Mouse (Mus musculus): ENCODE measurements around the gene Plaur. TPM values are rescaled to one million over a fixed set of nuclear protein-coding genes. Genes with fewer than 3 reads are reported as not detected.
"Not testable (repeated sequence)": the region's sequence is repeated elsewhere in the genome, so short reads cannot be mapped to it uniquely, and the experiment has no call there.

Gene Plaur
- polyA plus RNA-seq, 1 experiment from 2014 or later: 1.1 TPM

DNA sequence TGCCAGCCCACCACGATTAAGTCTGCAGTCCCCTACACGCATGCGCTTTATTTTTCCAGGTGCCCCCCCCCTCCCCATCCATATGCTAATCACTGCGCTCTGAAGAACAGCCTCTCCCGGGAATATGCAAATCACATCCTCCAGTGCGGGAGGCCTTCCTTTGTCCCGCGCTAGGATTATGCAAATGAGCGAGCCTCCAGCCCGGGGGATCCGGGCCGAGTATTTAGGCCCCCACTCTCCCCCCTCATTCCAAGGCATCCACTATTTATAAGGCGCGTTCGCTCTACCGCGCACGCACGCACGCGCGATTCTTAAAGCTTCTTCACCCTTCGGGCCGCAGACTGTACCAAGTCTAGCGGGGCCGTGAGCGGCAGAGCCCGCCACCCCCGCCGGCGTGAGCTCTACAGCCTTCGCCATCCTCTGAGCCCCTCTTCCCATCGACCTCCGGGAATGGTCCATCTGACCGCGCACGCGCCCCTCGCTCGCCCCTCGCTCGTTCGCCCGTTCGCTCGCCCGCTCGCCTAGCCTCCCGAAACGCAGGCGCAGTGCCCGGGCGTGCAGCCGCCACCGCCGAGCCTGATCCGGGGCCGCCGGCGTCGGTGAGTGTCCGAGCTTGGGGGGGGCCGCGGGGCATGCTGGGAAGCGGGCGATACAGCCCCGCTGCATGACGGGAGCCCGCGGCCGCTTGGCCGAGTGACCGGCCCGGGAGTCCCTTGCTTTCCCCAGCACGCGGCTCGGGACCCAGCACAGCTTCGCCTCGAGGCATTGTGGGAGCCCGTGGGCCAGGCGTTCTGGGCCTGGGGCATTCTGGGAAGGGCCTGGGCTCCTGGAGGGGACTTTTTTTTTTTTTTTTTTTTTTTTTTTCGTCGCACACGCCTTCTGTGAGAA lies 44.8 kb downstream of the Plaur start, which contains the start of gene Zfp428:
Gene Zfp428 (plus strand): TSS at position 169 of the 888 bp plus-strand sequence.
- H3K4me1 ChIP-seq: peaks cover 48% of the 10 kb centered on the region
- peak; percentile 91 for DNase-seq (ENCODE audit: extremely low spot score, low spot score)
- under 1% methylated on average over 84 of the region's 84 CpGs for WGBS
- H3K36me3 ChIP-seq (replicated peaks): peaks cover 34% of the 10 kb centered on the region
- H3K27ac ChIP-seq: peak within 1 kb of the TSS; percentile 100
- H3K27me3 ChIP-seq (ENCODE audit: poor library complexity, severe bottlenecking): peaks cover 20% of the 10 kb centered on the region
- H3K4me3 ChIP-seq: peak within 1 kb of the TSS; percentile 75
- no peaks in the 10 kb centered on the region for H3K9me3 ChIP-seq

DNA sequence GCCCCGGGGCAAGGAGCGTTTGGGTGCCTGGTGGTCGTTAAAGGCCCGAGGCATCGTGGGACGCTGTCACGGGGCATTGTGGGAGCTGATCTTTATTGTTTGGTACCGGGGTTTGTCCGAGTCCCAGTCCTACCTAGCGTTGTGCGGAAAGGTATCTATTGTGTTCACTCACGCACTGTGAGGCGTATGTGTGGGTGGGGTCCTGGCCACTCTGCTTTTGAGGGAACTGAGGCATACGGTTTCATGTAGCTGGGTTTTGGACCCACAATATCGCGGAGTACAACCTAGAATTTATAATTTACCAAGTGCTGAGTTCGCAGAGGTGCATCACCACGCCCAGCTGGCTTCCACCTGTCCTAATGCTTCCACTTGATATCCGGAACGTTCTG lies 45.4 kb downstream of the Plaur start:
- H3K4me1 ChIP-seq: peaks cover 48% of the 10 kb centered on the region
- 1% methylated on average over 20 of the region's 20 CpGs for WGBS
- peak overlapping the region; percentile 75 for H3K4me3 ChIP-seq
- H3K9me3 ChIP-seq: no peaks in the 10 kb centered on the region
- peak; percentile 44 for DNase-seq (ENCODE audit: extremely low spot score, low spot score)
- H3K27me3 ChIP-seq (ENCODE audit: poor library complexity, severe bottlenecking): peaks cover 13% of the 10 kb centered on the region
- H3K36me3 ChIP-seq (replicated peaks): peaks cover 34% of the 10 kb centered on the region
- peak overlapping the region; percentile 100 for H3K27ac ChIP-seq

DNA sequence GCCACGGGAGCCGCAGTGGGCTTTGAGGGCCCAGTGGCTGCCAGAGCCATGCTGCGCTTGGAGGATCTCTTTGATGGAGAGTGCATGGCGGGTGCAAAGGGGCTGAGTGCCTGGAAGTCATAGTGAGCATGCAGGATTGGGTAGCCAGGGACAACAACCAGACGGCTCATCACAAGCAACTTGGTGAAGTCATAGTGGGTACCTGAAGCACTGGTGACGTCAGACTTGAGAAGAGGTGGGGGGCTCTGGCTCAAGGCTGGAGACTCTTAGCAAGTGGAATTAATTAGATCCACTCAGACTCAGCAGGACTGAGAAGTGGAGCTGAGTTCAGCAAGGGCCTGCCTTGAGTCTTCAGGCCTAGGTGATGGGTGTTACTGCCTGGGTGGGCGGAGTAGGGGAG lies 50.1 kb downstream of the Plaur start, which contains the start of gene AC161166.1:
Gene AC161166.1 (minus strand): TSS at position 101 of the 400 bp plus-strand sequence.
- Histone ChIP-seq H3K27me3 (ENCODE audit: poor library complexity, severe bottlenecking) (no peaks in the 10 kb centered on the region), H3K9me3 (no peaks in the 10 kb centered on the region), H3K4me3 (no peak within 1 kb of the TSS), H3K4me1 (peaks cover 19% of the 10 kb centered on the region), H3K36me3 (replicated peaks) (peaks cover 74% of the 10 kb centered on the region), H3K27ac (no peak within 1 kb of the TSS)
- no peak for DNase-seq (ENCODE audit: extremely low spot score, low spot score)
- 90% methylated on average over 7 of the region's 7 CpGs for WGBS

DNA sequence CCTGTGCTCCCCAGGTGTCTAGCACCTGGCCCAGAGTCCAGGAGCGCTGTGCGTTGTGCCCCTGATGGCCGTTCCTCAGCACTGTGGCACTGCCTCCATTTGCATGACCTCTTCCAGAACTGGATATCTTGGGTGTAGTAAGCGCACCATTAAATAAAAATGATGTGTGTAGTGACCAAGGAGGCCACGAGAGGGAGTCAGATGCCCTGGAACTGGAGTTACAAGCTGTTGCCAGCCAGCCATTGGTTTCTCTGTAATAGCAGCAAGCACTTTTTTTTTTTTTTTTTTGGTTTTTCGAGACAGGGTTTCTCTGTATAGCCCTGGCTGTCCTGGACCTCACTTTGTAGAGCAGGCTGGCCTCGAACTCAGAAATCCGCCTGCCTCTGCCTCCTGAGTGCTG lies 54.0 kb downstream of the Plaur start:
- 65% methylated on average over 8 of the region's 8 CpGs for WGBS
- not testable (repeated sequence) for H3K4me3 ChIP-seq; H3K4me1 ChIP-seq; H3K27me3 ChIP-seq (ENCODE audit: poor library complexity, severe bottlenecking); H3K9me3 ChIP-seq; DNase-seq (ENCODE audit: extremely low spot score, low spot score); H3K27ac ChIP-seq
- peaks cover 77% of the 10 kb centered on the region for H3K36me3 ChIP-seq (replicated peaks)

DNA sequence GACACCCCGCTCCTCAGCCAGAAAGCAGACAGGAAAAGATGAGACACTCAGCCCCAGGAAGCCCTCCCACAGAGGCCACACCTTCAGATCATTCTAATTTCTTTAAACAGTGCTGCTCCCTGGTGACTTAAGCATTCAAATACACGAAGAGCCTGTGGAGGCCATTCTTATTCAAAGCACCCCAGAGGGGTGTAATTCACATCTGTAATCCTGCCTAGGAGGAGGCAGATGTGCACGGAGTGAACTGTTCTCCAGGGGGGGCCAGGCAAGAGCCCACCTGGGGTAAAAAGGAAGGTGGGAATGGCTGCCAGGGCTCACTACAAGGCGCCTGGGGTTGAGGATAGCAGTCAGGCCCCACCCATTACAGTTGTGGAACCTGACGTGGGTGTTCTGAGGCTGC lies 54.8 kb downstream of the Plaur start:
- H3K27ac ChIP-seq: no peak overlapping the region
- H3K9me3 ChIP-seq: no peaks in the 10 kb centered on the region
- no peak overlapping the region for H3K4me3 ChIP-seq
- DNase-seq (ENCODE audit: extremely low spot score, low spot score): no peak
- 0 out of 2 replicates have a peak, but pooled peaks cover 4% of the 10 kb centered on the region for H3K4me1 ChIP-seq
- 31% methylated on average over 5 of the region's 5 CpGs for whole genome bisulfite sequencing
- peaks cover 69% of the 10 kb centered on the region for H3K36me3 ChIP-seq (replicated peaks)
- H3K27me3 ChIP-seq (ENCODE audit: poor library complexity, severe bottlenecking): no peaks in the 10 kb centered on the region

DNA sequence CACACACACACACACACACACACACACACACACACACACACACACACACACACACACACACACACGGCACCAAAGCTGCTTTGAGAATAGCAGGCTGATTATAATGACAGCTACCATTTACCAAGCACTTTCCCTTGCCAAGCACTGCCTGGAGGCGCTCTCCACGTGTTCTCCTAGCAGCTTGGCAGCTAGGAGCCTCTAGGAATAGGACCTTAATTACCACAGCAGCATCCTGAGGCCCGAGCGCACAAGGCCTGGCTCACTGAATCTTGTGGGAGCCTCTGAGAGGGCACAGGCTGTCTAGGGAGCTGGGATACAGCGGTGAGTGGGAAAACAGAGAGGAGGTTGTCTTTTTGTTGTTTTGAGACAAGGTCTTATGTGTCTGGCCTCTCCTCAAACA lies 55.4 kb downstream of the Plaur start:
- DNase-seq (ENCODE audit: extremely low spot score, low spot score): no peak
- Histone ChIP-seq H3K27ac (no peak overlapping the region), H3K4me1 (0 out of 2 replicates have a peak, but pooled peaks cover 4% of the 10 kb centered on the region), H3K9me3 (no peaks in the 10 kb centered on the region), H3K36me3 (replicated peaks) (peaks cover 64% of the 10 kb centered on the region), H3K4me3 (no peak overlapping the region), H3K27me3 (ENCODE audit: poor library complexity, severe bottlenecking) (no peaks in the 10 kb centered on the region)
- WGBS: 60% methylated on average over 6 of the region's 6 CpGs

DNA sequence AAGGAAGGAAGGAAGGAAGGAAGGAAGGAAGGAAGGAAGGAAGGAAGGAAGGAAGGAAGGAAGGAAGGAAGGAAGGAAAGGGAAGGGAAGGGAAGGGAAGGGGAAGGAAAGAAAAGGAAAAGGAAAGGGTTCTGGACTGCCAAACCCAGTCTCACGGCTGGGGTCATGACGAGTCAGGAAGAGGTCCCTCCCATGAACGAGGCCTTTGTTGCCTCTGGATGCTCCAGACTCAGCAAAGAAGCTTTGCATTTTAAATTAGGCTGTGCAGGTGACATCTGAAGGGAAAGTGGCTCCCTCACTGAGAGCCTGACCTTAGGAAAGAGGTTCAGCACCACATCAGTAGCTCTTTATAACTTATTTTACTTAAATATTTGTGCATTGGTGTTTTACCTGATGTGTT lies 56.8 kb downstream of the Plaur start:
- peaks cover 49% of the 10 kb centered on the region for H3K36me3 ChIP-seq (replicated peaks)
- H3K9me3 ChIP-seq: no peaks in the 10 kb centered on the region
- 27% methylated on average over 3 of the region's 3 CpGs for WGBS
- no peaks in the 10 kb centered on the region for H3K27me3 ChIP-seq (ENCODE audit: poor library complexity, severe bottlenecking)
- DNase-seq (ENCODE audit: extremely low spot score, low spot score): no peak
- H3K4me1 ChIP-seq: 0 out of 2 replicates have a peak, but pooled peaks cover 4% of the 10 kb centered on the region
- H3K27ac ChIP-seq: no peak overlapping the region
- no peak overlapping the region for H3K4me3 ChIP-seq

DNA sequence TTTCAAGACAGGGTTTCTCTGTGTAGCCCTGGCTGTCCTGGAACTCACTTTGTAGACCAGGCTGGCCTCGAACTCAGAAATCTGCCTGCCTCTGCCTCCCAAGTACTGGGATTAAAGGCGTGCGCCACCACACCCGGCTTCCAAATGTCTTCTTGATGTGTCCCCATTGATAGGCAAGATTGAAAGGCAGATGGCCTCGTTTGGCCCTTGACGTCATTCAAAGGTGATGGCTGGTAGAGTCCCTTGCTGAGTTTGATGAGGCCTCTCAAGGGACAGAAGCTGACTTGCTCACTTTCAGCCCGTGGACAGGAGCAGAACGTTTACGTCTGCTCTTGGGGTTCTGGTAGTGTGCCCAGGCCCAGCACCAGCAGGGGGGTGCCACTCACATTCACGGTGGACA lies 57.8 kb downstream of the Plaur start:
- H3K27ac ChIP-seq; H3K9me3 ChIP-seq; H3K27me3 ChIP-seq (ENCODE audit: poor library complexity, severe bottlenecking); DNase-seq (ENCODE audit: extremely low spot score, low spot score); H3K4me3 ChIP-seq; H3K4me1 ChIP-seq: not testable (repeated sequence)
- H3K36me3 ChIP-seq (replicated peaks): peaks cover 40% of the 10 kb centered on the region
- 91% methylated on average over 10 of the region's 10 CpGs for WGBS

DNA sequence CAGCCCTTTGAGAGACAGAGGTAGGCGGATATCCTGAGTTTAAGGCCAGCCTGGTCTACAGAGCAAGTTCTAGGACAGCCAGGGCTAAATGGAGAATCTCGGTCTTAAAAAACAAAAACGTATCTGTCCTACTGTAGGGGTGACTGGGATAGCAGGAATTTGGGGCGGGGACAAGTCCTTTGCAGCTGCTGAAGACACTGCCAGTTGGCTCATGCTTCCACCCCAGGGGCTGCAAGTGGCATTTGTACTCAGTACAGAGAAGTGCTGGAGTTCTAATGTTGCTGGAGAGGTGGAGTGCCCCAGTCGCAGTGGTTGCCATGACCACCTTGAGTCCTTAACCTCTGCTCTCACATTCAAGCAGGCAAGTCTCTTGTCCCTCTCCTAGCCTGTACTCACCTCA lies 60.5 kb downstream of the Plaur start:
- 71% methylated on average over 5 of the region's 5 CpGs for WGBS
- Histone ChIP-seq H3K4me3 (no peak overlapping the region), H3K9me3 (no peaks in the 10 kb centered on the region; the same call in 1 of the 2 replicates), H3K4me1 (no peaks in the 10 kb centered on the region), H3K27ac (no peak overlapping the region), H3K36me3 (replicated peaks) (peaks cover 14% of the 10 kb centered on the region), H3K27me3 (ENCODE audit: poor library complexity, severe bottlenecking) (no peaks in the 10 kb centered on the region)
- DNase-seq (ENCODE audit: extremely low spot score, low spot score): no peak

DNA sequence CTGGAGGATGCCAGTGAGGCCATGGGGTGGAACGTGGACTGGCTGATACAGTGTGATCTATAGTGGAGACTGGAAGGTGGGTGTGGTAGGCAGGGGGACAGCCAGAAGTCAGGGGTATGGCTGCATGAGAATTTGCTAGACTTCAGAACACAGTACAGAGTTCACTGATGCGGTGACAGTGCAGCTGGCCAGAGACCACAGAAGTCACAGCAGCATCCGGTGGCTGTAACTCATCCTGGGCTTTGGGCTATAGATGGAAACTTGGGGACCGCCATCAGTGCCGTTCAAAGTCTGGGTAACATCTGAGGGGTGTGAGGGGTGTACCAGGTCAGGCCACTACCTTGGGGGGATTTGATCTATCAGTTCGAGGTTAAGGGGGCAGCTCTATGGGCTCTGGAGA lies 61.4 kb downstream of the Plaur start:
- Histone ChIP-seq H3K4me1 (no peaks in the 10 kb centered on the region), H3K36me3 (replicated peaks) (peaks cover 5% of the 10 kb centered on the region), H3K27ac (no peak overlapping the region), H3K27me3 (ENCODE audit: poor library complexity, severe bottlenecking) (no peaks in the 10 kb centered on the region), H3K4me3 (no peak overlapping the region), H3K9me3 (no peaks in the 10 kb centered on the region; the same call in 1 of the 2 replicates)
- 89% methylated on average over 6 of the region's 6 CpGs for WGBS
- no peak for DNase-seq (ENCODE audit: extremely low spot score, low spot score)

DNA sequence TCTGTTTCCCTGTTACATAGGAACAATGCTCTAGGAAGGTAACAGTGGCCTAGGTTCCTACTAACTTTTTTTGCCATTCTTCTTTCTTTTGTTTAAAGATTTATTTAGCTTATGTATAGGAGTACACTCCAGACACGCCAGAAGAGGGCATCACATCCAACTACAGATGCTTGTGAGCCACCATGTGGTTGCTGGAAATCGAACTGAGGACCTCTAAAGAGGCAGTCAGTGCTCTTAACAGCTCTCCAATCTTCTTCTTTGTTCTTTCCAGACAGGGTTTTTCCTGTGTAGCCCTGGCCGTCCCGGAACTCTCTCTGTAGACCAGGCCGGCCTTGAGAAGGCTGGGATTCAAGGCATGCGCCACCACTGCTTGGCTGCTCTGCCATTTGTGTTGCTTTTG lies 62.7 kb downstream of the Plaur start:
- H3K4me1 ChIP-seq: peaks cover 9% of the 10 kb centered on the region
- H3K27me3 ChIP-seq (ENCODE audit: poor library complexity, severe bottlenecking): no peaks in the 10 kb centered on the region
- no peak overlapping the region for H3K4me3 ChIP-seq
- no peaks in the 10 kb centered on the region; the same call in 1 of the 2 replicates for H3K9me3 ChIP-seq
- H3K36me3 ChIP-seq (replicated peaks): no peaks in the 10 kb centered on the region
- no peak for DNase-seq (ENCODE audit: extremely low spot score, low spot score)
- no peak overlapping the region for H3K27ac ChIP-seq
- 84% methylated on average over 6 of the region's 6 CpGs for WGBS
